Mouse (Mus musculus) embryo, embryonic 10.5 days (tissue): ENCODE data around the gene Ptprn2.

ENCODE experiments used
- DNase-seq: peaks from one replicate; pipeline ENCODE4 v3.0.0-alpha.2; 2015; ENCODE audit warnings: low spot score

The Ptprn2 gene

GRCm38 (mm10) chr12:116646771-116647170 lies 161.3 kb downstream of the Ptprn2 start:
- DNase-seq: no peak

GRCm38 (mm10) chr12:116648584-116649206 lies 163.2 kb downstream of the Ptprn2 start:
- DNase-seq: peak; percentile 76

- no peak for DNase-seq
Measured at GRCm38 (mm10) chr12:116653684-116654083, 168.2 kb downstream of the Ptprn2 start.

- DNase-seq: peak; percentile 13
Measured at GRCm38 (mm10) chr12:116660076-116660475, 174.6 kb downstream of the Ptprn2 start.

- no peak for DNase-seq
Measured at GRCm38 (mm10) chr12:116661018-116661417, 175.5 kb downstream of the Ptprn2 start.

- peak; percentile 35 for DNase-seq
Measured at GRCm38 (mm10) chr12:116677701-116678100, 192.2 kb downstream of the Ptprn2 start.

GRCm38 (mm10) chr12:116689832-116690231 lies 204.3 kb downstream of the Ptprn2 start:
- no peak for DNase-seq

GRCm38 (mm10) chr12:116709535-116709934 lies 224.0 kb downstream of the Ptprn2 start:
- DNase-seq: no peak

- DNase-seq: peak; percentile 3
Measured at GRCm38 (mm10) chr12:116710716-116711115, 225.2 kb downstream of the Ptprn2 start.

- no peak for DNase-seq
Measured at GRCm38 (mm10) chr12:116711133-116711532, 225.6 kb downstream of the Ptprn2 start.

- DNase-seq: no peak
Measured at GRCm38 (mm10) chr12:116713096-116713495, 227.6 kb downstream of the Ptprn2 start.

- DNase-seq: no peak
Measured at GRCm38 (mm10) chr12:116721062-116721461, 235.5 kb downstream of the Ptprn2 start.

GRCm38 (mm10) chr12:116740141-116740540 lies 254.6 kb downstream of the Ptprn2 start:
- no peak for DNase-seq

GRCm38 (mm10) chr12:116741300-116741699 lies 255.8 kb downstream of the Ptprn2 start:
- no peak for DNase-seq

- DNase-seq: no peak
Measured at GRCm38 (mm10) chr12:116746401-116746800, 260.9 kb downstream of the Ptprn2 start.

- no peak for DNase-seq
Measured at GRCm38 (mm10) chr12:116752784-116753183, 267.3 kb downstream of the Ptprn2 start.

GRCm38 (mm10) chr12:116763961-116764360 lies 278.4 kb downstream of the Ptprn2 start:
- DNase-seq: no peak

- no peak for DNase-seq
Measured at GRCm38 (mm10) chr12:116770911-116771310, 285.4 kb downstream of the Ptprn2 start.

GRCm38 (mm10) chr12:116771493-116771892 lies 286.0 kb downstream of the Ptprn2 start:
- no peak for DNase-seq

- peak; percentile 27 for DNase-seq
Measured at GRCm38 (mm10) chr12:116772081-116772566, 286.6 kb downstream of the Ptprn2 start.

- DNase-seq: no peak
Measured at GRCm38 (mm10) chr12:116773344-116773743, 287.8 kb downstream of the Ptprn2 start.

GRCm38 (mm10) chr12:116776447-116776846 lies 290.9 kb downstream of the Ptprn2 start:
- DNase-seq: no peak

GRCm38 (mm10) chr12:116778095-116779090 lies 292.9 kb downstream of the Ptprn2 start:
- peak; percentile 50 for DNase-seq
